Mouse (Mus musculus) kidney, postnatal 4 days (tissue): ENCODE measurements around the gene Lrmp.
"Not testable (repeated sequence)": the region's sequence is repeated elsewhere in the genome, so short reads cannot be mapped to it uniquely, and the experiment has no call there.

Experiments used
- DNase-seq, 2 experiments: peaks; one replicate each; pipeline ENCODE4 v3.0.0; 2021; ENCODE audit warnings: mixed read lengths in 2 of 2

Gene Lrmp

DNA sequence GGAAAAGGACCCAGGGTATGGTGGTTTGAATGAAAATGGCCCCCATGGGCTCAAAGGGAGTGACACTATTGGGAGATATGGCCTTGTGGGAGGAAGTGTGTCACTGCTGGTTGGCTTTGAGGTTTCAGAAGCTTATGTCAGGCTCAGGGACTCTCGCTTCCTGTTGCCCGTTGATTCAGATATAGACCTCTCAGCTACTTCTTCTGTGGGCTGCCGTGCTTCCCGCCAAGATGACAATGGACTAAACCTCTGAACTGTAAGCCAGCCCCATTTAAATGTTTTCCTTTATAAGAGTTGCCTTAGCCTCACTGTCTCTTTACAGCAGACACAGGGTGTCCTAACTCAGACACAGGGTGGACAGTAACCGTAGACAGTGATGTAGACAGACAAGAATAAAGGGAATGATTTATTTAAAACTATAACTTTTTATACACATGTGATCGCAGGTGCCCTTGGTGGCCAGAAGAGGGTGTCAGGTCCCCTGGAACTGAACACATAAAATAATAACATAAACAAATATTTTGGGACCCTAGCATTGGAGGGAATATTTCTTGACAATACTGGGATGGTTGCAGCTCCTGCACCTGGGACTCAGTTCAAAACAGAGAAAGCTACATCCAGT is at the start of gene Lrmp:
Lrmp (plus strand) TSS at position 178 of the 622 bp plus-strand sequence.
- no peak for DNase-seq

DNA sequence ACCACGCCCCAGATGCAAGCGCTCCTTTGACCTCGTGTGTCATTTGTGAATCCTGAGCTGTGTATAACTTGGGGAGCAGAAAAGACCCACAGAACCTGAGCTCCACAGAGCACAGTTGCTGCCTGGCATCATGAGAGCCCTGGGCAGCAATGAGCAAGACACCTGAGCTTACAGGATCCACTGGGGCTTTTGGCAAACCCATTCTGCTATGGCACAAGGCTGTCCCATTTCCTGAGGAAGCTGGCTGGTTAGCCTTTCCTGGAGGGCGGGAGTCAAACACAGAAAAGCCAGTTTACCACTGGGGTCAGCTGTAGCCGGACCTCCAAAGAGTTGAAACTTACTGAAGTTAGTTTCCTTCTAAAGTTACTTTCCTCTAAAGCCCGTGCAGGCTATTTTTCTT is 49.0 kb upstream of the Lrmp start:
- no peak for DNase-seq

DNA sequence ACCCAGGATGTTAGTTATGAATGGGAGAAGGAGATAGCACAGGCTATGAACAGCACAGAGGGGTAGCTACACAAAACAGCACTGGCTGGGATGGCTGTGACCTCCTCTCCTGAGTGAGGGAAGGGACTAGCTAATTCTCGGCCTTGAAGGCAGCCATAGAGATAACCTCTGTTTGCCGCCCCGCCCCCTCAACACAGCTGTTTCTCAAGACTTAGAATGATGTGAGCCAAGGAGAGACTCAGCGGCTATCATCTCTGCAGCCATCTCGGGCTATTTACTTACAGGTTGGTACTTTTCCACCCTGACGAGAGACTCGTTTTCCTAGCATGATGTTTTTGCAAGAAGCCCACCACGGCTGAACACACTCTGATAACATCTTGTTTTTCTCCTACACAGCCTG is 47.8 kb upstream of the Lrmp start:
- no peak for DNase-seq

DNA sequence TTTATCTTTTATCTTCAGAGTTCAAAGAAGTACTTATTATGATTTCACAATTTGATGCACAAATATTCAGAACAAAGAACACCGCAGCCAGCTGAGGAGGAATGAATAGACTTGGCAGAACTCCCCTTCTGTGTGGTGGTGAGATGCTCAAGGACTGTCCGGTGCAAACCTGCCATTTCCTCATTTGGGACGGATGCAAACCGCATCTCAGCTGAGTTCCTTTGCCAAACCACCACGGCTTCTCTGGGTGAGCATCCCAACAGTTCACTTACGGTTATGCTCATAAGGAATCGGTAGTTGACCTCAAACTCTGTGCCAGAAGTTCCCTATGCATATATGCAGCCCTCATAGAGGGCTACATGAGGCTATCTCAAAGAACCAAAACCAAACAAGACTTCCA is 46.1 kb upstream of the Lrmp start:
- no peak for DNase-seq

DNA sequence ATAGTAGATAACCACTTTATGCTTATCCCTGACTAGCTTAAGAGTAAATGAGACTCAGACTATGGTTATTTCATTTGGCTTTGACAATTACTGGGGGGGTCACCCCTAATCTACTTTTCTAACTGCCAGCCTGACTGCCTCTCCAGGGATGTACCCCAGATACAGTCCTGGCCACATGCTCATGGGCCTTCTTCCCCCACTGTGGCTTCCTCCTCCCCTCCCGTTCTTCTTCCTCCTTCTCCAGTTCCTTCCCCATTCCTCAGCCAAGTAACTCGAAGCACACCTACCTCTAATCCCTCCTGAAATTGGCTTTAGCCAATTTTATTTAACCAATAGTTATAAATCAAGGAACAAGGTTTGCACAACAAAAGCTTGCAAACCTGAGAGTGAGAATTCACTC is 45.5 kb upstream of the Lrmp start:
- no peak for DNase-seq

DNA sequence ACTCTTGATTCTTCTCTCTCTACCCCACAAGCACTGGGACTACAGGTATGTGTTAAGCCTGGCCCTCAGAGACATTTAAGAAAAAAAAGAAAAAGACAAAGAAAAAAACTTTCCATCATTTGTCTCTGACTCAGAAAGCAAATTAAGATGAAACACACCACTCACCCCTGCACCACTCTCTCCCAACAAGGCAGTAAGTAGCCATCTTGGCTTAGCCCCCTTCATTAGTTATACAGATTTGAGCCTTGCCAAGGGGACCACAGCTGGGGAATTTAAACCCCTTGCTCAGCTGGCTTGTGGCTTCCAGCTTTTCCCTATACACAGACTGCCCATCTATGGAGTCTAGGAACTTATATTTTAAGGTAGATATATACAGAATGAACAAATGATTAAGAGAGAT is 41.0 kb upstream of the Lrmp start:
- DNase-seq = no peak

DNA sequence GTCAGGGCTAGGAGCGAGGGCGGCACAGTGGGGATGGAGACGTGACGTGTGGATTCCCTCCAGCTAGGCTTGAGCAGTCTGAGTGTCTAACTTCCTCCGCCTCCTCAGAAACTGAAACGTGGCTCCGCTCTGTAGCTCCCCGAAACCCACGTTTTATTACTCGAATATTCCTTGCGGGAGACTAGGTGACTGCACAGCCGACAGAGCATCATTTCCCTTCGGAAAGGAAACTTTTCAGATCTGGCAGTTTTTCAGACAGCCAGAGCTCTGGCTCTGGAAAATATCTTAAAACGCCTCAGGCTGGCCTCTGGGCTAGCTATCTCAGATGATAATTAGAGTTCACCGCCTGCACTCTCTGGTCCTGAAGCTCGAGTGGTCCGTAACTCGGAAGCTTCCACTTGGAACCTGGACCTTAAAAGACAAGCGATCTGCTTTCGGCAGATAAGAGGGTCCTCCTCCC is 40.3 kb upstream of the Lrmp start:
- DNase-seq = peak in 1 of 2 experiments; percentile 12

DNA sequence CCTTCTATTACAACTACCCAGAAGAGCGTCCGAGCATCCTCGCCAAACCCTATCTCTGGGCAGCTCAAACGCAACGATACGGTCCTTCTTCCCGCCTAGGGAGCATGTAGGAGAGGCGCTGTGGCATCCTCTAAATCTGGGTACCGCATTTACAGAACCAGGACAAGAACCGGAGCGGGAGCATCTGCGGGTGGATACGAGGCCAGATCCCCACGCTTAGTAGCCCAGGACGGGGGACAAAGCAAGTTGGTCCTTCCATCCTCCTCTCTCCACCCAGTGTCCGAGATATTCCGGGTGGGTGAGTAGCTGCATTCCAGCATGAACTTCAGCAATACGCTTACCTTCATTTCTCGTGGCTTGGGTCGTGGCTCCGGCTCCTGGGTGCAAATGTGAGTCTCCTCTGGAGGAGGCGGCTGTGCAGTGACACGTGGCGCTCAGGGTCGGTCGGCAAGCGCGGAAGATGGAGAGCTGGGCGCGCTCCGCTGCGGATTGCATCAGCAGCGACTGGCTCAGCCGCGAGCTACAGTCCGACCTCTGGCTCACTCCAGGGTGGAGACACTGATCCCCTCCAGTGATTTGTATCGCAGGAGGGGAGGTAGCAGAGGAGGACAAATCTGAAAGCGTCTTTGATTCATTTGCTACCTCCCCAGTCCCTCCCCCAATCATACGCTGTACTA is 39.8 kb upstream of the Lrmp start, which contains the start of gene Bcat1:
Bcat1 (minus strand) TSS at position 637 of the 677 bp plus-strand sequence.
- peak; percentile 52 to 67 for DNase-seq

DNA sequence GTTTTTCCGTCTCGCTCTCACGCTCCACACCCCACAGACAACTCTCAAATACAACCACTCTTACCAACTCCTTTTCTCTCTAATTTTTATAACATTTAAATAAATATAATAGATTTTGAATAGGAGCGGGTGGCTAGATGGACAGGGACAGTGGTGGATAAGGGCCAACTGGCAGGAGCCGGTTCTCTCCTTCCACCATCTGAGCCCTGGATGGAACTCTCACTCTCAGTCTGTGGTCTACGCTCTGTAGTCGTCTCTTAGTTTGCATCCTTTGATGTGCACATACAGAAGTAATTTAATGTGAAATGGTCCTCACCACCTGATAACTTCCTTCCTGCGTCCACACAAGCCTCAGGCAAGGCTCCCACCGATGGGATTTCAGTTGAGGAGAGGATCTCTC is 39.2 kb upstream of the Lrmp start:
- DNase-seq = no peak

DNA sequence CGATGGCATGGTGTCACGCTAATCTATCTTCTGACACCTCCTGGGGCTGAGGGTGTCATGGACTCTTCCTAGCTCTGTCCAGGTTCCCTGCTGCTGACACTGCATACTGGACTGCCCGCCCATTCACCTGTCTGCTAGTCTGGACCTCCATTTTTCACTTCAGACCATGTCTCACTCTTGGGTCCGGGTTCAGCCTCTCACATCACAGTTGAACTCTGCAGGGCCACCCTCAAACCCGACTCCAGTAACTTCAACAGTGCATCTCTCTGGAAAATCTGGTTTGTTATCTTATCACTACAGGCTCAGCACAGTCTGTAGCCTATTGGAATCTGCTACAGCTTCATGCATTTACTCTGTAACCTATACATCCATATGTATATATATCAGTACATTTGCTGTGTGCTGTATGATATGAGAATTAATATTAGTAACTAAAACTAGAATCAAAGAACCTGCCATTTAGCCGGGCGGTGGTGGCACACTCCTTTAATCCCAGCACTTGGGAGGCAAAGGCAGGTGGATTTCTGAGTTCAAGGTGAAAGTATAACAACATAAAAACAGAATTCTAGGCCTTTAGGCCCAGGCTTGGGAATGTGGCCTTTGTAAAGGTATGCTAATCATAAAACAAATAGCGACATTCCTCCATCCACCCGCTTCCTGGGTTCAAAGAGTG is 36.2 kb upstream of the Lrmp start:
- no peak for DNase-seq

DNA sequence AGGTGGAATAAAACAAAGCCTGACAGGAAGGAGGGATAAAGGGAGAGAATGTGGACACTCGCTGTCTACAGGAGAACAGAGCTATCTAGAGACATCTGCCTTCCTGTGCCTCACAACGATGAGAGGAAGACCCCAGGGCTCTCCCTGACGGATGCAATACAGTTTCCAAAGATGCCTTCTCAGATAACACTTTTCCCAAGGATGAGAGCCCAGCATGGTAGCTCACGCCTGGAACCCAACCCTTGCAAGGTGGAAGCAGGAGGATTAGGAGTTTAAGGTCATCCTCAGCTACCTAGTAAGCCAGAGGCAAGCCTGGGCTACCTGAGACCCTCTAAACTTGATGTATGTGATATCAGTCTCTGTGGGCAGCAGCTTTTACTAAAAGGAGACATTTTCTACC is 33.7 kb upstream of the Lrmp start:
- no peak for DNase-seq

DNA sequence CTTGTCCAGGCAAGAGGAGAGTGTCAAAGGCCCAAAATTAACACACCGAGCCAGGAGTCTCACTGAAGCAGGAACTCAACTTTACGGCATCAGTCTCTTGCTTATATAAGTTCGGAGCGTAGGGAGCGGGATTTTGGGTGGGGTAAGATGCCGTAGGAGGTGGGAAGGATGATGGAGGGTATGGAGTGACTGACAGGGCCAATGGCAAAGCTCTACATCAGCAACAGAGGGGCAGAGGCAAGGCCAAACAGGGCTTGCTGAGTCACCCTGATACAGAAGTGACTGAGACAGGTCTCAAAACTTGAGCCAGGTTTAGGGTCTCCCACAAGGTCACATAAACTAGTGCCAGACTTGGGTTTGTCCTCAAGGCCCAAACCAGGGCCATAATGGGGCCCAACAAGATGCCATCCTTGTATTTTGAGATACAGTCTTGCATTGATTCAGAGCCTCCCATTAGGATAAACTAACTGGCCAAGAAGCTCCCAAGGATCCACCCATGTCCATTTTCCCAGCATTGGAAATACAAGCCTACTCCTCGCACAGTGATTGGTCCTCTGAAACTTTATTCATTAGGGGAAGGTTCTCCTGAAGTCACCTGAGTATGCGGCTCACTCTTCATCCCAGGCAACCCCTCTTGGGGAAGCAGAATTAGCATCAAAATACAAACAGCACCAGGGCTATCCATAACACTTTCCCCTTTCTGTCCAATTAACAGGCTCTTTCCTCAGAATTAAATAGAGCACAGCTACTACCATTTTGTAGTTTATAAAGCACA is 30.9 kb upstream of the Lrmp start:
- no peak for DNase-seq

DNA sequence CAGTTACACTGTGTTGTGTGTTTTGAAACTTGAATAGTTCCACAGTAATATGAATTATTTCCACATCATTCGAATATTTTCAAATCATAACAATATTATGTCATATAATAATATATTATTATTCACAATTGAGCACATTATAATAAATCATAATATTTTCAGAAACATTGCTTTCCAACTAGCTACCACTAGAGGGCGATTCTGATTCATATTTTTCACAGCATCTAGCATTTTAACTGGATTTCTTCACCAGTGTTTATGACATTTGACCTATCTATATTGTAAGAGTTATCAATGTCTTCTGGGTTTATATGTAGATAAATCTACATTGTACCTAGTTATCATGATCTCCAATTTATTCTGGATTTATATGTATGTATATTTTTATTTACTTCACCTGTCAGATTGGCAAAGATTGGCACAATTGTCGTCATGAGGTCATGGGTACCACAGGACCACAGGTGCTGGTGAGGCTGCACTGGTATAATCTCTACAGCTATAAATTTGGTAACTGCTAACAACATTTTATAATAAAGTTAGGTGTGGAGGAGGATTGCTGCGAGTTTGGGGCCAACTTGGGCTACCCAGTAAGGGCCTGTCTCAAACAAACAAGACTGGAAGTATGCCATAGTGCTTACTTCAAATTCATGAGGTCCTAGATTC is 26.9 kb upstream of the Lrmp start:
- DNase-seq = no peak

DNA sequence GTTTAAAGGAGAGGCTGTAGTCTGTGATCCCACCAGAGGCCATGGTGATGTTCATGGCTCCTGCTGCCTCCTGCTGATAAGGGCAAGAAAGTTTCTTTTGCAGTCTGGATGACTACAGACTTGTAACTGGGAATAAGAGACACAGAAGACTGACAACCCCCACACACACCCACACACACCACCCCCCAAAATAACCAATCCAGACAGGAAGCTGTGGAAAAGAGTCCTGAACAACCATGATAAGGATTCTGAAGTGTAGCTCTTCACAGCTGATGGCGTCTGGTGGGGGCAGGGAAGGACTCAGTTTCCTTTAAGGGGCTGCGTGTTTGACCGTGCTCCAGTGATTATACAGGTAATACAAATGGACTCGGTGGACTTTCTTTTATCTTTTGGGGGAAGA is 26.1 kb upstream of the Lrmp start:
- DNase-seq = no peak

DNA sequence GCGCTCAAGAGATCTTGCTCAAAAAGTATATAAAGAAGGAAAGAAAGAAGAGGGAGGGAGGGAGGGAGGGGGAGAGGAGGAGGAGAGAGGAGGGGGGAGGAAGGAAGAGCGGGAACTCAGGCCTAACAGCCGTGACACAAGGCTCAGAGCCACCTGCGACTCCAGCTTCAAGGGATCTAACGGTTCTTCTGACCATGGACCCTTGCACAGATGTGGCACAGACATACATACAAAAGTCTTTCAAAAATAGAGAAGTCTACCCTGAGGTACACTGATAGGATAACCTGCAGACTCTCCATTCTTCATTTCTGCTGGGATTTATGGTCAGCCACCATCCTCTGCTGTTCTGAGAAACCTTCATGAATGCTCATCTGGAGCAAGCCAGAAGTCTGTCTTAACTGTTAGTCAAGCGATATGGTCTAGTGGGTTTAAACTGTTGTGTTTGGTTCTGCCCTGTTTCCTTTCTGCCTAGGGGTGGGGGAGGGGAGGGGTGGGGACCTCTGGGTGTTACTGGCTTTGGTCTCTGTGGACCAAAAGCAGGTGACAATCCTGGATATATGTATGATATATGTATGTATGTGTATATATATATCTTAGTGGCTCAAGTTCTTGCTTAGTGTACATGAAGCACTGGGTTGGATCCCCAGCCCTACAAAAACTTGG is 25.1 kb upstream of the Lrmp start:
- DNase-seq = no peak

DNA sequence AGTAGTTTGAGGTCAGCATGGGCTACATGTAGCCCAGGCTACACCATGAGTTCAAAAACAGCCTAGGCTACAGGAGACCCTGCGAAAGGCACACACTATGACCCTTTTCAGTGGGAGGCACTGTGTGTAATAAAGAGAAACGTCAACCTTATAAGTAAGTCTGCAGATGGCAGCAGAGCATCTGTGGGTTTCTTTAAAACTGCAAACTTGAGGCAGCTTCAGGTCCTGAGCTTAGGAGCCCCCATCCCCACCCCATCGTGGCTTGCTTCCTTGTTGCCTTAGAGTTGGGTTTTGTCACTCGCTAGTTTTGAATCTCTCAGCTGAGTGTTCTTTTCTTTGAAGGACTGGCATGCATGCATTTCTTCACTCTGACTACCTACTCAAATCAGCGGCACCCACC is 24.5 kb upstream of the Lrmp start:
- no peak for DNase-seq

DNA sequence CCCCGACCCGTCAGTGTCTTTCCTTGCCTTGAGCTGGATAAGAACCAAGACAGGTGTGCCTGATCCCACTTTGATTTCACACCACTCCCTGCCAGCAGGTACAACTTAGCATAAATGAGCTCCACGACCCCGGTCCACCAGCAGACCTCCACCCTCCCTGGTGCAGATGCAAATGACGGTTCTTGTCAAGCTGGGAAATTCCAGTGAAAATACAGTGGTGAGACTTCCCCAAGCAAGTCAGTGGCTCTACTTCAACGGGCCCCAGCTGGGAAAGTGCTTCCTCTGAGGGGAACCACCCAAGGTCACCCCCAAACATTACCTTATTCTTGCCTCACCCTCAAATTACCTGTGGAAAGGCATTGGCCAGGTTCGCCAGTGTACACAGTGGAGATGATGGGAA is 23.5 kb upstream of the Lrmp start:
- no peak for DNase-seq

DNA sequence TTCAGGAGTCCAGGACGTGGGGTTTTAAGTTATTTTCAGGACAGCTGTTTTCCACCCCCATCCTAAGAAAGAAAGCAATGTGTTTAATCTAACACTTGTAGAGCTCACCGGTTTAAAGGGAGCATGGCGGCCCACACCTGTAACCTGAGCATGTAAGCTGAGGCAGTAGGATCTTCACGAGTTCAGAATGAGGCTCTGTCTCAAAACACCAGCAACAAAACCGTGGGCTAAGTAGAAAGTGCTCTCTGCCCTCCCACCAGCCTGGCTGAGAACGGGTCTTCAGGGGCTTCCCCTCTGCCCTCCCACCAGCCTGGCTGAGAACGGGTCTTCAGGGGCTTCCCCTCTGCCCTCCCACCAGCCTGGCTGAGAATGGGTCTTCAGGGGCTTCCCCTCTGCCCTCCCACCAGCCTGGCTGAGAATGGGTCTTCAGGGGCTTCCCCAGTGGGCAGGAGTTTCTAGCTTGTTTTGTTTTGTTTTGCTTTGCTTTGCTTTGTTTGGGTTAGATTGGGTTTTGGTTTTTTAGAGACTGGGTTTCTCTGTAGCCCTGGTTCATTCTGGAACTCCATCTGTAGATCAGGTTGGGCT is 22.3 kb upstream of the Lrmp start:
- not testable (repeated sequence) for DNase-seq

DNA sequence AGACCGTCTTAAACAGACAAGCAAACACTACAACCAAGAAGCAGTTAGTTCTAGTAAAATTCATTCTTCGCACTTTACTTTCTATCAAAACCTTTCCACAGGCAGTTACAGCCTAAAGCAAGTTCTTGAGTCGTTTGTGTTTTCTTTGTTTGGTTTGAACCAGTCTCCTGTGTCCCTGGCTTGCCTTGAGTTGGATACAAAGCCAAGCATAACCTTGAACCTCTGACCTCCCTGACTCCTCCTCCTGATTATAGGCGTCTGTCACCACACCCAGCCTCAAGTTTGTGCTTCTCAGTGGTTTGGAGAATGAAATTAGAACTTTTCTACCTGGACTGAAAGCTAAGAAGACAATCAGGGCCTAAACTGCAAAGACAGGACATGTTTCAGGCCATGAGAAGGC is 21.0 kb upstream of the Lrmp start:
- no peak for DNase-seq

DNA sequence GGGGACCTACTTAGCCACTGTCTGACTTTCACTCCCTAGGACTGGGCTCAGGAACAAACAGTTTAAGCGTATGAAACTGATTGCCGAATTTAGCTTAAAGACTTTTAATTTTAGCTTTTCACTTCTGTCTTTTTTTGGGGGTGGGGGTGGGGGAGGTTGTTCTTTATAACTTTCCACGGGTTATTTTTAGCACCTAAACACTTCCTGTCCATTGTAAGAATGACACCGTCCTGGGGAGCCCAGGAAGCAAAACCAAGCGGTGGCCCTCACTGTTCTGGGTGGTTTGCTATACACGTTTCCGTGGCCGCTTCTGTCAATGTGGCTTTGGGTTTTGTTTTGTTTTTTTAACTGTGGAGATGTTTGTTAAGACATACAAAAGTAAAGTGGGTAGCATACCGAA is 14.5 kb upstream of the Lrmp start:
- DNase-seq = no peak

DNA sequence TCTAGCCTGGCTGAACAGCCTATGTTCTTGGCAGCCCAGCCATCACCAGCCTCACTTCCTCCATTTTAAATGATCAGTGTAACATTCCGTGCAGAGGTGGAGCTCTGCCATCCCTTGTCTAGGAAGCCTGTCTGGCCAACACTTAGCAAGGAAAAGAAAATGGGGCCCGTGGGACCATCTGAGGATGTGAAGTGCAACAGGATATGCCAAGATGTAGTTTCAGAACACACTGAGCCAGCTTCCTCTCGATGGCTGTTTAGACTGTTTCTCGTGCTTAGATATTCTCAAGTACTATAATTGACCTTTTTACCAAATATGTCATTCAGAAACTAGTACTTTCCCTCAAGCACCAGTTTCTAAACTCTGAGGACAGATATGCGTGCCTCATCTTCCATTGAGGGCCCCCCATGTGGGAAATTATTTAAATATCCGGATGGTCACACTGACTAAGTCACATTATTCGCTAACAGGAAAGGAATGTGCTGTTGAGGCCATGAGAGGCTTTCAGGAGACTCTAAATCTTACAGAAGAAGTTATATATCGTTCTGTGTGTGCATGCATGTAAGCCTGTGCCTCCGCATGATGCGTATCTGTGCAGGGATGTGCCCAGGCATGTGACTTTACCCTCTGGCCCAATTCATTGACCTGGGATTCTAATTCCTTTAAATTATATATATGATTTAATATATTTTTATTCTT is 11.1 kb upstream of the Lrmp start:
- DNase-seq = no peak
